Mouse (Mus musculus): ENCODE measurements around the gene Ttll5. TPM values are rescaled to one million over a fixed set of nuclear protein-coding genes. Genes with fewer than 3 reads are reported as not detected.
A peak's percentile ranks its signal among the peaks of the same experiment; 100 is the strongest.

Gene Ttll5
- total RNA-seq, 2 experiments from 2014 or later = 16.6 to 17.6 TPM

DNA sequence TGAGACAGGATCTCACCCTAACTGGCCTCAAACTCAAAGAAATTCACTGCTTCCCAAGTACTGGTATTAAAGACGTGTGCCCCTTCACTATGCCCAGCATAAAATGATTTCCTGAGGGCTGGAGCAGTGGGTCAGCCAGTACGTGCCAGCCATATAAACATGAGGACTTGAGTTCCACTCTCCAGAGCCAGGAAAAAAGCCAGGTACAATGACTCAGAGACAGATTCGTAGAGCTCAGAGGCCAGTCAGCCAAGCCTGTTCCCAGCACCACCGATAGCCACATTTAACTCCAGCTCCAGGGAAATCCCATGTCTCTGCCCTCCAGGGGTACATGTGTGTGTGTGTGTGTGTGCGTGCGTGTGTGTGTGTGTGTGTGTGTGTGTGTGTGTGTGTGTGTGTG is 215.3 kb downstream of the Ttll5 start:
- DNase-seq (ENCODE audit: low spot score in 2 of 2) = no peak

DNA sequence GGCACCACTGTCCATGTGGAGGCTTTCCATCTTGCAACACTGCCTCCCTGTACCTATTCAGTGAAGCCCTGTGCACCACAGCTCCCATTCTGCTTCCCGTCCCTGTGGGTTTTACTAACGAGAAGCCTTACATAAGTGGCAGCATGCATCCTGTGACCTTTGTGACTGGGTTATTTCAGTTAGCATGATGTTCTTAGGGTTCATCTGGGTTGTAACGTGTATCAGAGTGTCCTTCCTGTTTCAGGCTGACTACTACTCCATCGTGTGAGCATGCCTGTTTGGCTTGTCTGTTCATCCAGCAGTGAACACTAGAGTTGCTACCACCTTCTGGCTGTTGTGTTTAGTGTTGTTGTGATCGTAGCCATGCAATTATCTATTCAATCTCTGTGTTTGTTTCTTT is 221.7 kb downstream of the Ttll5 start:
- DNase-seq (ENCODE audit: low spot score in 2 of 2) = no peak

DNA sequence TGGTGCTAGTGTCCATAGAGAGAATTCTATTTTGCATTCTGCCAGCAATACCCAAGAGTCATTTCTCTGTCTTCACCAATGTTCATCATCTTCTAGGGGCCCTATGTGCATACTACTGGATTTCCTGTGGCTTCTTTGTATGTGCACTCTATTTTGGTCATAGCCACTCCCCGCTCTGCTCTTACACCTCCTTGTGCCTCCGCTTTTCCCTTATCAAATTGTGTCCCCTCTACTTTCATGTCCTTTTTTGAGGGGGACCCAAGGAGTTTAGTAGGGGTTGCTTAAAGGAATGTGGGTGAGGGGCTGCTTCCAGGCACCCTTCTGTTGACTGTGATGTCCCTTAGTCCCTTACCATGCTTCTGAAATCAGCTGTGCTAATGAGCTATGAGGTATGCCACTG is 222.3 kb downstream of the Ttll5 start:
- no peak for DNase-seq (ENCODE audit: low spot score in 2 of 2)

DNA sequence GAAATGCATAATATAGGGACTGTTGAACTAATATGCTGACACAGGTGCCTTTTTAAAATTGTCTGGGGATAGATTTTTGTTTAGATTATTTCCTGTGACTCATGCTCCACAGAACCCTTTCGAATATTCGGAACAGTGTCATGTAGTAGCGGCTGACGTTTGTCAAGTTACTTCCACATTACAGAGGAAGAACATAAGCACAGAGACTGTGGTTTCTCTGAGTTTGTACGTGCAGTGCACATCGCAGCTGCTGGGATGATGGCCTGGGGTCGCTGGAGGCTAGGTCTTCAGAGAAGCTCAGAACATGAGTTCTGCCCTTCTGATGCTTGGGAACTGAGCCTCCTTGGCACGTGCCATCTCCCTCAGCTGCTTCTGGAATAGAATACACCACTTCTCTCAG is 222.9 kb downstream of the Ttll5 start:
- DNase-seq (ENCODE audit: low spot score in 2 of 2) = no peak

DNA sequence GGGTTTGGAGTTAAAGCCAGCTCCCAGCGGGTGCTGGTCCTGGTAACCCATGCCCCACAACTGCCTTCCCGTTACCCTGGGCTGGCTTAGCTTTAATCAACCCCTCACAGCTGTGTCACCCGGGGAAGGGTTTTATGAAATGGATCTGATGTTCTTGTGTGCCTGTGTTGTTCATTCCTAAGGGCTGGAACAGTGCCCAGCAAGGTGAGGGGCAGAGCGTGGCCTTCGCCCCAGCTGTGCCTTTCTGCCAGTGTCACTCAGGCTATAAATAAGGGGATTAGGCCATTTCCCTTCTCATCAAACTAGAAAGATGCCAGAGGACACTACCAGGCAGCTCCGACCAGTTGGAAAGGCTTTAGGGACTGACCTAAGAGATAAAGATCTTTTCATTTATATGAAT is 225.4 kb downstream of the Ttll5 start:
- no peak for DNase-seq (ENCODE audit: low spot score in 2 of 2)

DNA sequence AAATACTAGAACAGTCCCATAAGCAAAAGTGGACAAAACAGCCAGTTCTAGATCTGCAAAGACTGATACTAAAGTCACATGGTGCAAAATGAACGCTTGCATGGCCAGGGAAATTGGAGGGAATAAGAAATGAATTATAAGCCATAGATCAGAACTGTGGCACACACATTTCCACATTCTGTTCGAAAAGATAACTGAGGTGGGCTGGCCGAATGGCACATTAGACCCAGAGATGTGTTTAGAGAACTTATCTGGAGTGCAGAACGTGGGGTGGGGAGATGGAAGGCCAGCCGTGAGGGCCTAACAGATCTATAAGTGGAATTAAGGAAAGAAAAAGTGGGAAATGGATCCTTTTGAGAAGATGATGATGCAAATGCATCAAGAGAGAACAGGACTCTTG is 227.0 kb downstream of the Ttll5 start:
- DNase-seq (ENCODE audit: low spot score in 2 of 2) = no peak

DNA sequence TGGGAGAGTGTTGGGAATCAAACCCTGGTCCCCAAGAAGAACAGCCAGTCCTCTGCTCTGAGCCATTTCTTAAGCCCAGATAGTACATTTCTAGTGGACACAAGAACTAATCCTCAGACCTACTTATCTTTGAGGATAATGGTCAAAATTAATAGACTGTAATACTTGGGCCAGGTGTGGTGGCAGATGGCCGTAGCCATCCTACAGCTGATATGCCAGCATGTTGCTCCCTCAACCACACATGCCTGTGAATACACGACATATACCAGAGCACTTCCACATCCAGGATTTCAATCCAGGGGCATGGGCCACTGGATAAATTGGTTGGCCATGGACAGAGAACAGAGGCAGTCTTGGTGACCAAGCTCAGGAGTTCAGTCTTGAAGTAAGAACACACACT is 230.8 kb downstream of the Ttll5 start:
- no peak for DNase-seq (ENCODE audit: low spot score in 2 of 2)

DNA sequence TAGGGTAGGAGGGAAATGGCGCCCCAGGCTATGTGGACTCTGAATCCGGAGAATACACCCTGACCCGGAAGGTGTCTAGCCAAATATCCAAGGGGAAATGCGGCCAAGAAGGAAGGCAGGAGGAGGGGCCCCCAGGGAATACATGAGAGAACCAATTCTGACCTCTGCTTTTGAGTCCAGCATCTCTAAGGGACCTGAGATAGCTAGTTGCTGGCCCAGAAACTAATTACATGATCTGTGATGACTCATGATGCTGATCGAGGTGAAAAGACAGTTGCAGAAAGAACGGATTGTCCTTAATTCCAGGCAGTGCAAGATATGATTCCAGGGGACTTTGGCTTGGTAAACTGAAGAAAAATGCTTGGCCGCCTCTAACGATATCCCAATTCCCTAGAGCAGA is 232.5 kb downstream of the Ttll5 start:
- DNase-seq (ENCODE audit: low spot score in 2 of 2) = no peak

DNA sequence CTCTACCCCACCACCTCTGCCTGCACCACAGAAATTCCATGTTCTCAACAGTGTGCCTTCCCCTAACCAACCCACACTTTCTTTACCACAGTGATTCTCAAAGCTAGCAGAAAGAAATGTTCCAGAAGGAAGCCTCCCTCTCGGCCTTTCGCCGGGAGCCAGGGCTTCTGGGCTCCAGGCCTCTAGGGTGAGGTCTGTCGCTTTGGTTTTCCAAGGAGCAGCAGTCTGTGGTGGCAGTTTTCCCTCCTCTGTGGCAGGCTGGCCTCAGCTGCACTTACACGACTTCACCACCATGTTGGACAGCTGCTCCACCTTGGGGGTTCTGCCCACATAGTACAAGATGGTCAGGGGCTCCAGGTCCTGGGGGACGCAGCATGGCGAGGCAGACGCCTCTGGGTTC is 233.1 kb downstream of the Ttll5 start:
- no peak for DNase-seq (ENCODE audit: low spot score in 2 of 2)

DNA sequence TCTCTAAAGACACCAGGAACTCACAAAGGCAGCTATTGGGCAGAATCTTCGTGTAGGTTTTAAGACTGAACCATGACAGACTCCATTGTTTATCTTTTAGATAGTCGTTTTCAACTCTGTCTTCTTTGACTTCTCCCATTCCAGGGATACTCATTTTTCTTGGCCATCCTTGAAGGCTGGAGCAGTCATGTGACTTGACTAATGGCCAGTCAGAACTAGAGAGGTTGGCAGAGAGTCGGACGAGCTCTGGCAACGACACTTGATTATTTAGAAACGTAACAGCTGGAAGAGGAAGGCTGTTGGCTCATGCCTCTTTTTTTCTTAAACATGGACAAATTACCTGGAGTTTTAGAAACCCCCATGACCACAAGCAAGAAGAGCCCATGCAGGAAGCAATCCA is 234.9 kb downstream of the Ttll5 start:
- no peak for DNase-seq (ENCODE audit: low spot score in 2 of 2)

DNA sequence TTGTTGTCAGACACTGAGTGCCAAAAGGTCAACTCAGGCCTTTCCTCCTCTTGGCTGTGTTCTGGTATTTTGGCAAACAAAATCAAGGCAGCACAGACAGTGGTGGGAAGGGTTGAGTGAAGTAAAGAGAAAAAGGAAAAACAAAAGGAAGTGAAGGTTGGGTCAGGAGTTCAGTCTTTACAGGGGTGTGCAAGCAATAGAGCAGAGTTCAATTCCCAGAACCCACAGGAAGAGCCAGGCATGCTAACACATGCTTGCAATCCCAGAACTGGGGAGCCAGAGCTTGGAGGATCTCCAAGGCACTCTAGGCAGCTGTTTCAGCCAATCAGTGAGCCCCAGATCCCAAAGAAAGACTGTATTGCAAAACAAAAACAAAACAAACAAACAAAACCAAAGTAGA is 240.3 kb downstream of the Ttll5 start:
- DNase-seq (ENCODE audit: low spot score in 2 of 2) = no peak

DNA sequence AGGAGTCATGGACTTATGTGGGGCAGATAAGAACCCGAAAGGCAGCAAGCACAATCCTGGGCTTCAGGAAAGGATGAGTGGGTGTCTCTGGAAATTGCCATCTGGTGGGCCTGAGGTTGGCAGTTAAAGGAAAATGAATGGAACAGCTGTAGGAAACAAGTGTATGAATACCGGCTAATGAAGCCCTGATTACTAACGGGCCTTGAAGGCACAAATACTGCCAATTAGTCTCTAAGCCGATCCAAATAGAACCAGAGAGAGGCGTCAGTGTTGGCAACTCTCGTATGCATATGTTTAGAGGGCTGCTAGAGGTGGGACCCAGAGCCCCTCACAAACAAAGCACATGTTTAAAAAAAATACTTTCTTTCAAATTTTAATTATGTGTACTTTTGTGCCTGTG is 247.0 kb downstream of the Ttll5 start:
- no peak for DNase-seq (ENCODE audit: low spot score in 2 of 2)

DNA sequence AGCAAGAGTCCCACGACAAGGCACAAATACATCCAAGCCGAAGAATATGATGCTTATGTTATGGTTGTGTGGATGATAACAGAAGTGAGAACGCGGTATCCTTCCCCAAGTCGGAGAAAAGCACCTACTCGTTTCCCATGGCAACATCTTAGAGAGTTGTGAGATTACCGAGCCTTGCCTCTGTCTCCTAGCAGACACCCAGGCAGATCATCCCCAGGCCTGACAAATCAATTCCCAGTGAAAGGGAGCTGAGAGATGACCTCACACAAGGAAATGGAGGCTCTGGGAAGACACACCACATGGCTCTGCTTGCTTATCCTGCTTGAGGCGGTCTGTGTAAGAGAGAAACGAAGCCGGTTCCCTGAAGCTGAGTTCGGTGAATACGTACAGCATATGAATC is 250.2 kb downstream of the Ttll5 start:
- DNase-seq (ENCODE audit: low spot score in 2 of 2) = no peak

DNA sequence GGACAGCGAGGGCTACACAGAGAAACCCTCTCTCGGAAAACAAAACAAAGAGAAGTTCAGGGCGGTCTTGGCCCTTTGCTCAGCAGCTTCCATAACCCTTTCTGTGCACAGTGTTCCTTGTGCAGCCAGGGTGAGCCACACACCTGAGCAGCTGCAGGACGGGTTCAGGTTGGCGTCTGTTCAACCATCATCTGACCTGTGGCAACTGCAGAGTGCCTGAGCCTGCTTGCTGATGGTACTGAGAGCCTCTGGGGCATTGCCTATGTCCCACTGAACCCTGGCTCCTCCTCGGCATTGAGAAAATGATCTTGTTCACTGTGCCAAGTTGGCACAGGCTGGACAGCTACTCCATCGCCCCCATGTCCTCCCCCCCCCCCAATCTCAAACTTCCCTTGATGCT is 250.9 kb downstream of the Ttll5 start:
- DNase-seq (ENCODE audit: low spot score in 2 of 2) = no peak

DNA sequence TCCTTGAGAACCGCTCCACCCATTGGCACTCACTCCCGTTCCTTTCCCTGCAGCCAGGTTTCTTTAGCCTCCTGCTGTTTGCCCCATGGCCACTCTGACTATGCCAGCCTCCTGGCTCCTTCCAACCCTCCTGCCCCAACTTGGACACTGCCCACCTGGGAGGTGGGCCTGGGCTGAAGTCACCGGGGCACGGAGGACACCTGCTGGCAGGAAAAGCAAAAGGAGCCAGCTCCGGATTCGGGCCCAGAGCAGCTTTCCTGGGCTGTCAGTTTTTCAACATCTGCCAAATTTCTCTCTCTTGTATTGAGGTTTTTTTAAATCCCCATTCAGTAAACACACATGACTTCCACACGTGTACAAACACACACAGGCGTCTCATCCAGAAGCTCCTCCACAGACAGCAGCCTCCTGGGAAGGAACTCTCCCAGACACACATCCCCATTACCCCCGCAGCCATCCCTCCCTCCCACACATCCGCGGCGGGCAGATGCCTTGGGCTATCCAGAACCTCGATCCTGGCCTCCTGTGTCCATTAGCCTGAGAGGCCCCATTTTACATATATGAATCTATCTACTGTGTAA is 252.0 kb downstream of the Ttll5 start:
- DNase-seq (ENCODE audit: low spot score in 2 of 2) = peak in 1 of 2 experiments; percentile 30

DNA sequence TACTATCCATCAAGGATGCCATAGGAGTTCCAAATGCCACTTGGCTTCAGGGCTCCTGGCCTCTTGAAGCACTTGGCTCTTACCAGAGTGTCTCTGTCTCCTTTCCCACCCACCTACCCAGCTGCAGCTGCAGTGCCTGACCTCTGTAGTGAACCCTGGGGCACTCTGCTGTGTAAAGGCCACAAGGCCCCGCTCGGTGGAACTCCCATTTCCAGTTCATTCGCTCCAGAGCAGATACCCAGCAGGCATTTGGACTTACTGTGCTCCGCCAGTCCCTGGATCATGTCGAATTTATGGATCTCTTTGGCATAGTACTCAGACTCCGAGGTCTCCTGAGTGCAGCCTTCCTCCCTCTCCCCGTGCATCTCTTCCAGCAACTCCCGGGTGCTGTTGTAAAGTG is 252.9 kb downstream of the Ttll5 start:
- peak in 1 of 2 experiments; percentile 35 for DNase-seq (ENCODE audit: low spot score in 2 of 2)

DNA sequence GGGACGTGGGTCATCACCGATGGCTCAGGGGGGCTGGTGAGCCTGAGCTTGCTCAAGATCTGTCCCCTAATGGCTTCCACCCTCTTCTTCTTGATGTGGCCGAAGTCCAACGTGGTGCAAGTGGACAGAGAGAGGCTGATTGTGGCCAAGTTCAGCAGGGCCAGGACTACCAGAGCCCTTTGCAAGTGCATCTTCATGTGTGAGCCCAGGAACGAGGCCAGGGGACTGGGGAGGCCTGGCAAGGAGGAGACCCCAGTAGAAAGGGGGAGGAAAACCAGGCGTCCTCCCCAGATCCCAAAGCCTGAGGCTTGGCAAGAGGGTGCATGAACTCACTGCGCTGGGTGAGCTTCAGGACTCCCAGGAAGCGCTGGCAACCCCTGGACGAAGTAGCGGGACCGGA is 253.3 kb downstream of the Ttll5 start:
- peak in 1 of 2 experiments; percentile 49 for DNase-seq (ENCODE audit: low spot score in 2 of 2)

DNA sequence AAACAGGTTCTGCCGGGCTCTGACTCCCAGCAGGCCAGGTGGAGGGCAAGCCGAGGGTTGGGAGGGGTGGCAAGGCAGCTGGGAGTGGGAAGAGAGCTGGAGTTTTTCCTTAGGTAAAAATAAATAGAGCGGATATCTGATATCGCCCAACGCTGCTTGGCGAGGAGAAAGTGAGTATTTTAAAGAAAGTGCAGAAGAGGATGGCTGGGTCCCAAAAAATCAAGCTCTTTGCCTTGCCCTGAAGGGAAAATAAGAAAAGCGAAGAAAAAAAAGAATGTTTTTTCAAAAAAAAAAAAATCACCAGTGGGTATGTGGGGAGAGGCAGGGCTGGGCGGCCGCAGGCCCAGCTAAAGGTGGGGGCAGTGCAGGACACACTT is 253.7 kb downstream of the Ttll5 start:
- no peak for DNase-seq (ENCODE audit: low spot score in 2 of 2)

DNA sequence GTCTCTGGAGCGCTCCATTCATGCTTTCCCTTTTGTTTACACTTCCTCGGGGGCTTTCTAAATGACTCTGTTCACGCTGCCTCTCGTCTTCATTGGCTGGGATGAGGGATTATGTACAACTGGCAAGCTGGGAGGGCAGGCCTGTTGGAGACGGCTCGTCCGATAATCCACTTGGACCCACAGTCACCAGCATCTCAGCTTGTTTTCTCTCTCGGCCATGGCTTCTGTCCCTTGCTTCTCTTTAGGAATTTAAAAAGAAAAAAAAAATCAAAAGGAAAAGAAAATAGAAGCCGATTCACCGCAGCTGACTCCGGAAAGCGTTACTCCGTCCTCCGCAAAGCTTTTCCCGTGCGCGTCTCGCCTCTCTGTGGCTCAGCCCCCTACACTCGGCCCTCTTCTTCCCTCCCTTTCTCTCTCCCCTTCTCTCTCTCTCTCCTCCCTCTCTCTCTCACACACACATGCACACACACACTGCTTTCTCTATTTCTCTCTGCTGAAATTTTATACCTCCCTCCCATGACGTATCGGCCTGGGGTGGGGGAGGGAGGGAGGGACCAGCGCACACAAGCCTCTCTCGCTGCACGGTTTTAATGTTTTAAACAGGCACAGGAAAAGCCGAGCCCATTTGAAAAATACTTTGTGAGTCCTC is 254.2 kb downstream of the Ttll5 start, which contains the start of gene Tgfb3:
TSS of gene Tgfb3 (minus strand) at position 489 of the 649 bp plus-strand sequence.
- peak; percentile 39 to 58 for DNase-seq (ENCODE audit: low spot score in 2 of 2)

DNA sequence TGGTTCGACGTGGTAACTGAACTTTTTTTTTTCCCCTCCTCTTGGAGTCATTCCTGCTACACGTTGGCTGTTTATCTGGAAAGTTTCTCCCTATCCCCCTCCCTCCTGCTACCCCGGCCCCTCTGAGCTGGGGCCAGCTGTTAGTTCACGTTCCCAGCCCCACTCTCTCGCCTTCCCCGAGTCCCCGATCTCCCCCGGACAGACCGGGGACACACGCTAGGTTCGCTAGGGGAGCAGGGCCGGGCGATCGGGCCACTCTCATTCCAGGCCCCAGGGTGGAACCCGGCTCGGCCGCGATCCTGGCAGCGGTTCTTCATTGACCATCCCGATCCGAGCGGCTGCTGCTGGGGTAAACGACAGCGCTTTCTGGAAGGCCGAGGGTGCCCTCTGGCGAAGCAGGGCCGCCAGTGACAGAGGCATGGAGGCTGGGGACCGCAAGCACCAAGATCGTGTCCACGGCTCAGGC is 254.8 kb downstream of the Ttll5 start:
- peak; percentile 94 to 95 for DNase-seq (ENCODE audit: low spot score in 2 of 2)

DNA sequence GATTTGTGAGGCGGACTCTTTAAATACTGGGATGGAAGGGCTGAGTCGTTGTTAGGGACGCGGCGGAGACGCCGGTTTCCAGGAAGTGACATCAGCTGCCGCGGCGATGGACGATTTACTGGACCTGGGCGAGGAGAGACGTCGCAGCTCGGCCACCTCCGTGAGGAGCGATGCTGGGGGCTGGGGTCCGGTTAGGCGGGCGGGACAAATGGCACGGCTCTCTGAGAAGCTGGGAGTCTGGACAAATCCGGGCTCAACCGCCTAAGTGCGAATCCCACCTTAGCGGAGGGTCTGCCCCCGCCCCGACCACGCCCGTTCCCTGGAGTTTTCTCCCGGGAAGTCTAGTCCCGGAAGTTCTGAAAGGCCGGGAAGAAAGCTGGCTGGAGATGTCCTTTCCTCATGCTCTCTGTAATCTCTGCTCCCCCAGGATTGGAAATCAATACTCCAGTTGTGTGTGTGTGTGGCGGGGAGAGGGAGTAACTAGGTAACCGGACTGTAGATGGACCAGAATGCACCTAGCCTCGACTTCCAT is 258.1 kb downstream of the Ttll5 start, which contains the start of gene Ift43:
TSS of gene Ift43 (plus strand) at position 61 of the 532 bp plus-strand sequence.
- peak; percentile 64 to 83 for DNase-seq (ENCODE audit: low spot score in 2 of 2)

DNA sequence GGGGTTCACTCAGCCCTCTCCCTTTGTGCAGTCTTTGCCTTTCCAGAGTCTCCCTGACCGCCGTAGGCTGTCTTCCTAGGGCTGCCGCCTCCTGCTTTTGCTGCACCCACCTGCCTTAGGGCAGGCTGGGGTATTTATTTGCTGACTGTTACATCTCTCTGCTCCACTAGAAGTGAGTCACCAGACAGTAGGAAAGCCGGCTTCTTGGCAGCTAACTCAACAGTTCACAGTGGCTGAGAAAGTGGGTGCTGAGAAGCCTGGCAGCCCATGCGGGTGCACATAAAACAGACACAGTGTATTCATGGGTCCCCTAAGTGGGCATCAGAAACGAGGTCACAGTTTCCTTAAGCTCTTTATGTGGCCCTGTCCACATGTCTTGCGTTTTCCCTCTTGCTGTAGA is 261.4 kb downstream of the Ttll5 start:
- no peak for DNase-seq (ENCODE audit: low spot score in 2 of 2)

DNA sequence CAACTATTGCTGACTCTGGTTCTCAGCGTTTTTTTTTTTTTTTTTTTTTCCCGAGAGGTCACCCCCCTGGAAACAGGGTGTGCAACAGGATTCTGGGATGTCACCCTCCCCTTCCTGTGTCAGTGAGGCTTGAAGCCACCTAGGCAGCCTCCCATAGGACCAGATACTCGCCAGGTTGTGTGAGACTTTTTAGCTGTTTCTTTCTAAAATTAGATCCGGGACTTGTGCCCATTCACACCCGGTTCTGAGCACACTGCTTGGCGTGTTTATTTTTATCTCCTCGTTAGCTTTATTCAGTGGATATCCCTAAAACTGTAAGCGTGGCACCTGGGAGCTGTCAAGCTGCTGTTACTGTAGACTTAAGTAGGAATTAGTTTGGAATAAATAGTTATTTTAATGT is 262.1 kb downstream of the Ttll5 start:
- no peak for DNase-seq (ENCODE audit: low spot score in 2 of 2)

Data from gastrocnemius, postnatal 4 days (tissue).